Mouse (Mus musculus): ENCODE measurements around the gene Smagp. TPM values are rescaled to one million over a fixed set of nuclear protein-coding genes. Genes with fewer than 3 reads are reported as not detected.

Smagp gene
- polyA plus RNA-seq, 1 experiment from 2014 or later, result 11.9 TPM

DNA sequence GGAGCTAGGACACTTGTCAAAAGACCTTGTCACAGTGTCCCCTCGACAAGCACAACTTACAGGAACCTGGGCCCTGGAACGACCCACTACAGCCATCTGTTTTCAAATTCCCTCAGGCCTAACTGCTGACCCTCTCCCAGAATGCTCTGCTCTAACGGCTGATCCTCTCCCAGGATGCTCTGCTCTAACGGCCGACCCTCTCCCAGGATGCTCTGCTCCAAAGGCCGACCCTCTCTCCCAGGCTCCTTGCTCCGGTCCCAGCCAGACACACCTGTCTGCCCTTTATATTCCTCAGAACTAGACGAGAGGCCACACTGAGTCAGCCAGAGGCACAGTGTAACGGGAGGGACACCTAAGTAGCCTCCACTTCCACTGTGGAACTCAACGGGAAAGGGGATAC is 56.6 kb downstream of the Smagp start:
- ATAC-seq (ENCODE audit: insufficient read depth), result no peak
- no peak for TF ChIP-seq CTCF (IDR thresholded peaks at IDR 0.05; ENCODE audit: low read depth)

DNA sequence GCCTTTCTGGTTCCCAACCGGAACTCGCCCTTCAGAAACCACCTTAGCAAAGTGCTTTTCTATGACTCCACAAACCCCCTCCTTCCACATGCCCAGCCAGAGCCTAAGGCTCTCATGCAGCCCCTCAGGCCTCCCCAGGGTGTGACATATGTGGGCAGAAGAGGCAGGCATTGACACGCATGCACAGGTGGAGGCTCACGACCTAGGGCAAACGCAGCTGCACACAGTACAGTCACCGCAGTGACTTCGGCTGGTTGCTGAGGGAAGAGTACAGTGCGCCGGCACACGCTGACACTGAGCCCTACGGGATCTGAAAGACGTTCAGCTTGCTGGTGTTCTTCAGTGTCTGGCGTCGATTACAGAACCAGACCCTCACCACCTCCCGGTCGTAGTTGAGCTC is 58.8 kb downstream of the Smagp start:
- H3K4me3 ChIP-seq (ENCODE audit: low read depth, low read length), result no peak overlapping the region
- H3K4me2 ChIP-seq, result no peak overlapping the region
- 79% methylated on average over 16 of the region's 16 CpGs for WGBS
- no peak overlapping the region for H3K9ac ChIP-seq
- H3K27ac ChIP-seq (ENCODE audit: low read depth), result no peak overlapping the region
- no peaks in the 10 kb centered on the region for H3K9me3 ChIP-seq (ENCODE audit: low read depth, low read length)
- H3K4me1 ChIP-seq (ENCODE audit: insufficient read depth), result peaks cover 14% of the 10 kb centered on the region
- H3K36me3 ChIP-seq (ENCODE audit: insufficient read depth), result no peaks in the 10 kb centered on the region
- H3K27me3 ChIP-seq (ENCODE audit: insufficient read depth, low read length), result no peaks in the 10 kb centered on the region
- no peak for TF ChIP-seq CTCF (IDR thresholded peaks at IDR 0.05; ENCODE audit: low read depth)
- no peak for DNase-seq
- ATAC-seq (ENCODE audit: insufficient read depth), result no peak

More for the DNA sequence above, 56.6 kb downstream of the Smagp start:
- no peaks in the 10 kb centered on the region for H3K27me3 ChIP-seq (ENCODE audit: insufficient read depth, low read length)
- WGBS, result 82% methylated on average over 10 of the region's 10 CpGs
- DNase-seq, result no peak
- H3K9ac ChIP-seq, result no peak overlapping the region
- H3K9me3 ChIP-seq (ENCODE audit: low read depth, low read length), result no peaks in the 10 kb centered on the region
- no peak overlapping the region for H3K4me3 ChIP-seq (ENCODE audit: low read depth, low read length)
- no peak overlapping the region for H3K27ac ChIP-seq (ENCODE audit: low read depth)
- no peaks in the 10 kb centered on the region for H3K4me1 ChIP-seq (ENCODE audit: insufficient read depth)
- no peaks in the 10 kb centered on the region for H3K36me3 ChIP-seq (ENCODE audit: insufficient read depth)
- H3K4me2 ChIP-seq, result no peak overlapping the region

DNA sequence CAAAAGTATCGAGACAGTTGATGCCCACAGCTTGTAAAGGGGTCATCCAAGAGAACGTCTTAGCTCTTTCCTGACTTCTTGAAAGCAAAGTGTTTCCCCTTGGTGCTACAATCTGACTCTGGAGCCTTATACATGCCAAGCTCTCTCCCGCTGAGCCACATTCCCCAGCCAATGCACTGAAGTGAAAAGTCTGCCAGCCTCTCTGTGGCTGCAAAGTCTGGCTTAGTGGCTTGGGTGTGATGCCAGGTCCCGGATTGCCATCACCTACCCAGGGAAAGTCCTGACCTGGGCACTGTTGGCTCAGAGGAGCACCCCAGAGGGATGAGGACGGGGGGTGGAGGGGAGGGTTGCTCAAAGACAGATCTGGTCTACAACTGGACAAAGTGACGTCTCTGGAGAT is 59.9 kb downstream of the Smagp start:
- WGBS, result 81% methylated on average over 6 of the region's 6 CpGs

DNA sequence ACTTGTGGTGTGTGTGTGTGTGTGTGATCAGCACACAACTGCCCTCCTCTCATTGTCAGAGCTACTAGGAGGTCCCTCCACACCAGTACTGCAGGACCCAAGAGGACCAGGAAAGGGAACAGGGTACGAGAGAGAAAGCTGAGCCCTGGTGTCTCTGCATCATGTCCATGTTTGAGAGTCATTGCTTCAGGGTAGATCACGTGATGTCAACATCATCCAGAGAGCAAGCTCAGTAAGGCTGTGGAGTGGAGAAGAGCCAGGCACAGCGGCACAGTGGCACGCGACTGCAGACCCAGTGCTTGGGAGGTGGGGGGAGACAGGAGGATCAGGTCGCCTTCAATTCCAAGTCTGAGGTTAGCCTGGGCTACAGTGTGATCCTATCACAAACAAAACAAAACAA is 60.3 kb downstream of the Smagp start:
- DNase-seq (no peak), ATAC-seq (ENCODE audit: insufficient read depth) (no peak)
- Histone ChIP-seq H3K9ac (no peak overlapping the region), H3K4me1 (ENCODE audit: insufficient read depth) (peaks cover 14% of the 10 kb centered on the region), H3K9me3 (ENCODE audit: low read depth, low read length) (no peaks in the 10 kb centered on the region), H3K27me3 (ENCODE audit: insufficient read depth, low read length) (no peaks in the 10 kb centered on the region), H3K27ac (ENCODE audit: low read depth) (no peak overlapping the region), H3K36me3 (ENCODE audit: insufficient read depth) (no peaks in the 10 kb centered on the region), H3K4me2 (no peak overlapping the region), H3K4me3 (ENCODE audit: low read depth, low read length) (no peak overlapping the region)
- WGBS, result 86% methylated on average over 6 of the region's 6 CpGs
- TF ChIP-seq CTCF (IDR thresholded peaks at IDR 0.05; ENCODE audit: low read depth), result no peak

More for the DNA sequence above, 59.9 kb downstream of the Smagp start:
- H3K9ac ChIP-seq, result no peak overlapping the region
- no peaks in the 10 kb centered on the region for H3K9me3 ChIP-seq (ENCODE audit: low read depth, low read length)
- DNase-seq, result no peak
- no peak for ATAC-seq (ENCODE audit: insufficient read depth)
- no peak overlapping the region for H3K4me3 ChIP-seq (ENCODE audit: low read depth, low read length)
- H3K27ac ChIP-seq (ENCODE audit: low read depth), result no peak overlapping the region
- H3K4me1 ChIP-seq (ENCODE audit: insufficient read depth), result peaks cover 14% of the 10 kb centered on the region
- no peaks in the 10 kb centered on the region for H3K27me3 ChIP-seq (ENCODE audit: insufficient read depth, low read length)
- H3K36me3 ChIP-seq (ENCODE audit: insufficient read depth), result no peaks in the 10 kb centered on the region
- TF ChIP-seq CTCF (IDR thresholded peaks at IDR 0.05; ENCODE audit: low read depth), result no peak
- no peak overlapping the region for H3K4me2 ChIP-seq

DNA sequence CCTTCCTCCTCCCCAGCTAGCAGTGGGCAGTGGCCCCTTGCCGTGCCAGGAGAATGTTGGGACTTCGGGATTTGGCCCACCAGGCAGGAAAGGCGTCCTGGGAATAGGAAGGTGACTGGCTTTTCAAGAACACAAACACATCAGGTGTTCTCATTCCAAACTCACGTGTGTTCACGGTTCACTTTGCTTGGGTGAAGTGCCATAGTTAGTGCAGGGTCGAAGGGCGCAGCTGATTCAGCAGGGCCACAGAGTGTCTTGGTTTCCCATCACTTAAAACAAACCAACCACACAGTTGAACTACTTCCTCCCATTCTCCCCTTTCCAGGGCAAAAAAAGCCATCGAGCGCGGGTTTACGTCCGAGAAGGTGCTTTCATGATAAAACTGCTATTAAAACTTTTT is 61.4 kb downstream of the Smagp start:
- H3K36me3 ChIP-seq (ENCODE audit: insufficient read depth), result no peaks in the 10 kb centered on the region
- H3K9ac ChIP-seq, result no peak overlapping the region
- H3K4me2 ChIP-seq, result no peak overlapping the region
- no peaks in the 10 kb centered on the region for H3K9me3 ChIP-seq (ENCODE audit: low read depth, low read length)
- 77% methylated on average over 12 of the region's 12 CpGs for WGBS
- ATAC-seq (ENCODE audit: insufficient read depth), result no peak
- TF ChIP-seq CTCF (IDR thresholded peaks at IDR 0.05; ENCODE audit: low read depth), result no peak
- no peak overlapping the region for H3K27ac ChIP-seq (ENCODE audit: low read depth)
- H3K27me3 ChIP-seq (ENCODE audit: insufficient read depth, low read length), result no peaks in the 10 kb centered on the region
- no peak overlapping the region for H3K4me3 ChIP-seq (ENCODE audit: low read depth, low read length)
- DNase-seq, result no peak
- H3K4me1 ChIP-seq (ENCODE audit: insufficient read depth), result peaks cover 14% of the 10 kb centered on the region

DNA sequence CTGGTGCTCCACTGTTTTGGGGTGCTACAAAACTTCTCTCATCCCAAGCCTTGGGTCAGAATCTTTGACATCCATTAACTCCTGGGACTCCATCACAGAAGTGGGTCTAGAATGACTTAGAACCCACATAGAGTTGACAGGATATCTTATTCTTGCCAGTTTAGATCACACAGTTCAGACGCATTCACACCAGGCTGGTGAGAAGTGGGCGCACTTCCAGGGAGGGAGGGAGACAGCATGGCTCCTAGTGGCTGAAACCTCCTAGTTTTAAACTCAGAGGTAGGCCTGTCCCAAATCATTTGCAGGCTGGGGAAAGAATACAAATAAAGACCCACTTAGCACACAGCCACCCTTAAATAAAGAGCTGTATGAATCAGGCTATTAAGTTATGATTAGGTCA is 62.4 kb downstream of the Smagp start:
- no peak for TF ChIP-seq CTCF (IDR thresholded peaks at IDR 0.05; ENCODE audit: low read depth)
- H3K27me3 ChIP-seq (ENCODE audit: insufficient read depth, low read length), result no peaks in the 10 kb centered on the region
- no peak overlapping the region for H3K4me3 ChIP-seq (ENCODE audit: low read depth, low read length)
- peak; percentile 35; the same call in 1 of the 2 replicates for ATAC-seq (ENCODE audit: insufficient read depth)
- 58% methylated on average over 2 of the region's 2 CpGs for WGBS
- peaks cover 14% of the 10 kb centered on the region for H3K4me1 ChIP-seq (ENCODE audit: insufficient read depth)
- no peaks in the 10 kb centered on the region for H3K36me3 ChIP-seq (ENCODE audit: insufficient read depth)
- H3K27ac ChIP-seq (ENCODE audit: low read depth), result peak overlapping the region; percentile 58; the same call in 1 of the 2 replicates
- no peaks in the 10 kb centered on the region for H3K9me3 ChIP-seq (ENCODE audit: low read depth, low read length)
- H3K9ac ChIP-seq, result peak overlapping the region; percentile 26; the same call in 1 of the 2 replicates
- H3K4me2 ChIP-seq, result no peak overlapping the region
- DNase-seq, result peak; percentile 41

DNA sequence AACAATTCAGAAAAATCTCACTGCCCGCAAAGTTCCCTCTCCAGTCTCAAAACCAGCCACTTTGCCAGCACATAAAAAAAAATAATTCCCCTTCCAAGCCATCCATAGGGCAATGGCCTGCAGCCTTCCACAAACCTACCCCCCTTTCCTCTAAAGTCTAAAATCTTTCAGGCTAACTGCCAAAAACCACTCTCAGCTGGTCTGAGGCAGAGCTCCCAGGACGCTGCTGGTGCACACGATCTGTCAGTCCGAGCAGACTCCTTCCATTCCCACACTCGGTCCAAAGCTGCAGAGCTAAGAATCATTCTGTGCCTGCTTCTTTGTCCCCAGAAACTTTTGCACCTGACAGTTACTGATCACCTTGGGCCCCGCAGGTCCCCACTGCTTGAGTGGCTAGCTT is 62.8 kb downstream of the Smagp start:
- Histone ChIP-seq H3K36me3 (ENCODE audit: insufficient read depth) (no peaks in the 10 kb centered on the region), H3K4me2 (no peak overlapping the region), H3K4me3 (ENCODE audit: low read depth, low read length) (no peak overlapping the region), H3K27ac (ENCODE audit: low read depth) (peak overlapping the region; percentile 65), H3K9ac (peak overlapping the region; percentile 26; the same call in 1 of the 2 replicates), H3K9me3 (ENCODE audit: low read depth, low read length) (no peaks in the 10 kb centered on the region), H3K27me3 (ENCODE audit: insufficient read depth, low read length) (no peaks in the 10 kb centered on the region), H3K4me1 (ENCODE audit: insufficient read depth) (peaks cover 14% of the 10 kb centered on the region)
- ATAC-seq (ENCODE audit: insufficient read depth) (peak; percentile 75), DNase-seq (peak; percentile 87)
- 15% methylated on average over 6 of the region's 6 CpGs for WGBS
- no peak for TF ChIP-seq CTCF (IDR thresholded peaks at IDR 0.05; ENCODE audit: low read depth)

Small RNAs within 50 kb of the gene (microRNA-seq; reads per million reads assigned to microRNA genes)
- gene Mir6961 (ENCODE audit: borderline number of aligned reads), result not detected

Other genes starting within 250 kb of the Smagp start
- gene Gm5475, start 214.8 kb downstream of the Smagp start, polyA plus RNA-seq (2014; fragmentation: Nextera tagmentation; extraction: Ambion mirVana), result not detected in 2 replicates
- gene Slc11a2, start 211.9 kb downstream of the Smagp start, polyA plus RNA-seq (2014; fragmentation: Nextera tagmentation; extraction: Ambion mirVana), result 17.8 and 21.6 TPM in 2 replicates
- gene Letmd1, start 167.9 kb downstream of the Smagp start, polyA plus RNA-seq (2014; fragmentation: Nextera tagmentation; extraction: Ambion mirVana), result 20.6 and 22.9 TPM in 2 replicates
- gene Csrnp2, start 141.5 kb downstream of the Smagp start, polyA plus RNA-seq (2014; fragmentation: Nextera tagmentation; extraction: Ambion mirVana), result 15.7 and 18.0 TPM in 2 replicates
- 23.0 and 25.5 TPM in 2 replicates for gene Tfcp2, start 84.9 kb downstream of the Smagp start, polyA plus RNA-seq (2014; fragmentation: Nextera tagmentation; extraction: Ambion mirVana)
- 6.5 and 7.6 TPM in 2 replicates for gene Pou6f1, start 37.0 kb downstream of the Smagp start, polyA plus RNA-seq (2014; fragmentation: Nextera tagmentation; extraction: Ambion mirVana)
- 210 and 231 TPM in 2 replicates for gene Dazap2, start 21.6 kb downstream of the Smagp start, polyA plus RNA-seq (2014; fragmentation: Nextera tagmentation; extraction: Ambion mirVana)
- gene Bin2, start 32.6 kb upstream of the Smagp start, polyA plus RNA-seq (2014; fragmentation: Nextera tagmentation; extraction: Ambion mirVana), result 4.8 TPM in 2 replicates
- 0.97 and 1.2 TPM in 2 replicates for gene Cela1, start 51.0 kb upstream of the Smagp start, polyA plus RNA-seq (2014; fragmentation: Nextera tagmentation; extraction: Ambion mirVana)
- 0.07 and 0.25 TPM in 2 replicates for gene Galnt6, start 92.4 kb upstream of the Smagp start, polyA plus RNA-seq (2014; fragmentation: Nextera tagmentation; extraction: Ambion mirVana)
- 1.6 and 2.5 TPM in 2 replicates for gene Slc4a8, start 124.8 kb upstream of the Smagp start, polyA plus RNA-seq (2014; fragmentation: Nextera tagmentation; extraction: Ambion mirVana)
- gene Scn8a, start 232.9 kb upstream of the Smagp start, polyA plus RNA-seq (2014; fragmentation: Nextera tagmentation; extraction: Ambion mirVana), result 1.3 and 2.6 TPM in 2 replicates